Comparison of ENCODE assay signal across 8 mouse cellular contexts in the genomic region with DNA sequence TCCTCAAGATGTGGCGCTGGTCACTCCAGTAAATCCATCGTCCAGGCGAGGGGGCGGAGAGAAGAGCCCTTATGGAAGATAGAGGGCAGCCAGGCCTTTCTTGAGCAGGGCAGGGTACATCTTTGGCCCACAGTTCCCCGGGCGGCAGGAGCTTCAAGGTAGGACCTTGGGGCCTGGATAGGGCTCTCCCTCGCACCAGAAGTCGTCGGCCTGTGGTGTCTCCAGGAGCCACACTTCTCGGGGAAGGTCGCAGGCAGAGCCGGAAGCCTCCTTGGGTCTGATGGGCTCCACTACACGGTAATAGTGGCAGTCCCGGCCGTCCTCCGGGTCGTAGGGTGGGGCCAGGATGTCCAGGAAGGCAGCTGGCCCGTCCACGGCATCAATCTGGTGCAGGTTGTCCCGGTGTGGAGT. TPM values are rescaled to one million over a fixed set of nuclear protein-coding genes. Genes with fewer than 3 reads are reported as not detected.
DNase-seq lines count a peak whose midpoint lies in the region; ATAC-seq lines count a peak whose summit lies in the region.

No protein-coding gene starts in this region.

- peak; percentile 32 for DNase-seq in CD4-positive, CD25-positive, alpha-beta regulatory T cell, adult 2 months (ENCODE audit: low read depth, low spot score)
- peak; percentile 31 for DNase-seq in urinary bladder, adult 2 months (ENCODE audit: low spot score)
- DNase-seq in urinary bladder, postnatal 10 days (ENCODE audit: low spot score) = no peak
- DNase-seq in gastrocnemius, postnatal 14 days = peak; percentile 14
- DNase-seq in right cerebral cortex, postnatal 36 days (ENCODE audit: low spot score in 2 of 2) = no peak

- peak overlapping the region; percentile 94 for H3K4me2 ChIP-seq in kidney, embryonic 16.5 days (replicated peaks; ENCODE audit: low read depth, low read length)

- no peaks in the 10 kb centered on the region for H3K9me3 ChIP-seq in kidney, embryonic 16.5 days (ENCODE audit: low read length)

- intact Hi-C loops in gastrocnemius, postnatal 14 days (cut with DNase I; ENCODE audit: low total_unique reads) = no loop called here

- no peak for ATAC-seq in CD4-positive, CD25-positive, alpha-beta regulatory T cell, adult 4 months
- peak; percentile 43 for ATAC-seq in kidney, embryonic 16.5 days (ENCODE audit: low FRiP score, low TSS enrichment)
- ATAC-seq in megakaryocyte-erythroid progenitor cell, adult 5-6 weeks (replicated peaks; ENCODE audit: low FRiP score, low TSS enrichment, poor library complexity, severe bottlenecking) = peak; percentile 7; the same call in 1 of the 2 replicates

- H3K4me3 ChIP-seq in kidney, embryonic 16.5 days (ENCODE audit: low read length) = peak overlapping the region; percentile 75

- H3K9ac ChIP-seq in kidney, embryonic 16.5 days (replicated peaks; ENCODE audit: low read length) = peak overlapping the region; percentile 97

- peak overlapping the region; percentile 97 for H3K27ac ChIP-seq in kidney, embryonic 16.5 days (ENCODE audit: low read length)

- H3K36me3 ChIP-seq in kidney, embryonic 16.5 days (ENCODE audit: insufficient read depth, low read length) = peaks cover 5% of the 10 kb centered on the region; the same call in 1 of the 2 replicates

- 0% methylated on average over 20 of the region's 20 CpGs for WGBS in kidney, embryonic 16.5 days

- H3K4me1 ChIP-seq in kidney, embryonic 16.5 days (ENCODE audit: insufficient read depth, low read length) = peaks cover 29% of the 10 kb centered on the region

- no peaks in the 10 kb centered on the region for H3K27me3 ChIP-seq in kidney, embryonic 16.5 days (ENCODE audit: insufficient read depth, low read length)

RNA-seq across cellular contexts. Expression of a gene that starts 0.9 kb away (rescaled TPM):
- 10 to 100 TPM; 46.6 to 51.0 TPM for polyA plus RNA-seq in CD4-positive, CD25-positive, alpha-beta regulatory T cell, adult 4 months (2017; shearing (Covaris generic))
- 10.1 and 12.6 TPM in 2 replicates for polyA plus RNA-seq in urinary bladder, adult 2 months (2012; rRNA removed)
- 10 to 100 TPM; 17.7 to 20.8 TPM for total RNA-seq in gastrocnemius, postnatal 14 days (2021)
- polyA plus RNA-seq in kidney, embryonic 16.5 days (2015; fragmentation: Nextera tagmentation; extraction: Ambion mirVana) = 73.1 and 74.9 TPM in 2 replicates
- 14.1 and 16.7 TPM in 2 replicates for total RNA-seq in megakaryocyte-erythroid progenitor cell, adult 5-6 weeks (2014; fragmentation: Nextera tagmentation)
- 22.6 and 23.0 TPM in 2 replicates for total RNA-seq in megakaryocyte-erythroid progenitor cell, adult 5-6 weeks (2017)

RNA-seq across cellular contexts. Expression of a gene that starts 12.6 kb away (rescaled TPM):
- polyA plus RNA-seq in CD4-positive, CD25-positive, alpha-beta regulatory T cell, adult 4 months (2017; shearing (Covaris generic)) = 10 to 100 TPM; 49.2 to 69.1 TPM
- polyA plus RNA-seq in urinary bladder, adult 2 months (2012; rRNA removed) = 1.1 and 1.2 TPM in 2 replicates
- total RNA-seq in gastrocnemius, postnatal 14 days (2021) = 1 to 10 TPM; 1.3 to 3.9 TPM
- polyA plus RNA-seq in kidney, embryonic 16.5 days (2015; fragmentation: Nextera tagmentation; extraction: Ambion mirVana) = 0.64 and 1.1 TPM in 2 replicates
- total RNA-seq in megakaryocyte-erythroid progenitor cell, adult 5-6 weeks (2014; fragmentation: Nextera tagmentation) = not detected in 2 replicates
- 5.8 and 18.5 TPM in 2 replicates for total RNA-seq in megakaryocyte-erythroid progenitor cell, adult 5-6 weeks (2017)

Comparison
In these comparisons a context has a peak if more than half of its experiments do, and no peak if none do; other contexts are left out.
1. DNase-seq: peak in CD4-positive, CD25-positive, alpha-beta regulatory T cell, adult 2 months (single experiment), urinary bladder, adult 2 months (single experiment) and gastrocnemius, postnatal 14 days (single experiment); none in urinary bladder, postnatal 10 days (single experiment) and right cerebral cortex, postnatal 36 days (0 of 2).
2. RNA of a gene that starts 12.6 kb away (polyA plus RNA-seq): 49.2 to 69.1 TPM in CD4-positive, CD25-positive, alpha-beta regulatory T cell, adult 4 months; 1.1 to 1.2 TPM in urinary bladder, adult 2 months and 0.64 to 1.1 TPM in kidney, embryonic 16.5 days; every median in the first group is over 10 times any median in the second.